Mouse (Mus musculus) myocyte (in vitro differentiated cells): ENCODE data around the gene Mgat3.

Experiments
- CEBPB ChIP-seq: IDR thresholded peaks from 2 replicates; pipeline ENCODE4 v1.6.1; 2011; ENCODE audit warnings: mild to moderate bottlenecking, moderate library complexity; ENCODE audit not compliant: poor library complexity, insufficient read depth, severe bottlenecking
- E2F4 ChIP-seq: IDR thresholded peaks from one replicate; pipeline ENCODE4 v1.6.1; 2011; ENCODE audit warnings: mild to moderate bottlenecking, control low read depth, moderate library complexity; ENCODE audit not compliant: insufficient read depth
- MAX ChIP-seq: IDR thresholded peaks from one replicate; pipeline ENCODE4 v1.6.1; 2011; ENCODE audit warnings: low read depth, mild to moderate bottlenecking, control low read depth
- MYOD1 ChIP-seq, 3 experiments: IDR thresholded peaks; one replicate each; pipeline ENCODE4 v1.6.1; 2011; ENCODE audit warnings: control low read depth in 2 of 3, low read depth in 2 of 3, mild to moderate bottlenecking in 2 of 3, moderate library complexity in 1 of 3; ENCODE audit not compliant: insufficient read length in 2 of 3, control insufficient read depth in 1 of 3
- MYOG ChIP-seq, 3 experiments: IDR thresholded peaks; one replicate each; pipeline ENCODE4 v1.6.1; 2011; ENCODE audit warnings: control low read depth in 2 of 3, low read depth in 2 of 3, mild to moderate bottlenecking in 2 of 3; ENCODE audit not compliant: insufficient read length in 2 of 3, control insufficient read depth in 1 of 3, insufficient read depth in 1 of 3
- POLR2A ChIP-seq: IDR thresholded peaks from one replicate; pipeline ENCODE4 v1.6.1; 2011; ENCODE audit warnings: low read depth, mild to moderate bottlenecking, control low read depth, moderate library complexity; ENCODE audit not compliant: insufficient read length
- POLR2AphosphoS2 ChIP-seq: IDR thresholded peaks from one replicate; pipeline ENCODE4 v1.6.1; 2011; ENCODE audit warnings: low read depth, control low read depth; ENCODE audit not compliant: insufficient read length
- REST ChIP-seq: IDR thresholded peaks from one replicate; pipeline ENCODE4 v1.6.1; 2011; ENCODE audit warnings: mild to moderate bottlenecking, control low read depth, moderate library complexity; ENCODE audit not compliant: insufficient read depth, insufficient read length
- SRF ChIP-seq: IDR thresholded peaks from one replicate; pipeline ENCODE4 v1.6.1; 2011; ENCODE audit warnings: low read depth; ENCODE audit not compliant: control insufficient read depth, insufficient read length
- TCF12 ChIP-seq: IDR thresholded peaks from one replicate; pipeline ENCODE4 v1.6.1; 2011; ENCODE audit warnings: mild to moderate bottlenecking, control low read depth; ENCODE audit not compliant: poor library complexity, insufficient read depth, severe bottlenecking
- TCF3 ChIP-seq: IDR thresholded peaks from one replicate; pipeline ENCODE4 v1.6.1; 2011; ENCODE audit warnings: low read depth, control low read depth; ENCODE audit not compliant: insufficient read length
- USF1 ChIP-seq: IDR thresholded peaks from one replicate; pipeline ENCODE4 v1.6.1; 2011; ENCODE audit warnings: low read depth, mild to moderate bottlenecking, control low read depth, moderate library complexity

DNA sequence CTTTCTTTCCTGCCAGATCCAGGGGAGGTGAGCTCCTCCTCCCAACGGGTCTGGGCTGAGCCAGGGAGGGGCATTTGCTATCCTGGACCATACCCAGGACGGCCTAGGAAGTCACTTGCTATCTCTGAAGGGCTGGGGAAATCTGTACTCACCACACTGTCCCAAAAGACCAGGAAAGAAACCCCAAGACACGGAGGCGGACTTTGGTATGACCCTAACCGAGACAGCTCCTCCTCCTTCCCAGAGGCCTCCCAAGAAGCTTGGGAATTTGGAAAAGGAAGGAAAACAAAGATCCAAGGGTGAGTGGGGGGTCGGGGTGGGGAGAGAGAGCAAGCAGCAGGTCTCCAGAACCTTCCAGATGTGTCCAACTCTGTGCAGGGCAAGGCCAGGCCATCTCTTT is 1.7 kb upstream of the Mgat3 start:
- TF ChIP-seq REST (no peak), MAX (no peak), TCF3 (no peak), E2F4 (no peak), TCF12 (no peak), POLR2A (no peak), SRF (no peak), POLR2AphosphoS2 (no peak), USF1 (no peak), CEBPB (no peak), MYOG (IDR thresholded peaks at IDR 0.05; ENCODE audit: control insufficient read depth in 1 of 3, insufficient read depth in 1 of 3, insufficient read length in 2 of 3, low read depth in 2 of 3) (no peak), MYOD1 (IDR thresholded peaks at IDR 0.05; ENCODE audit: control insufficient read depth in 1 of 3, insufficient read length in 2 of 3, low read depth in 2 of 3) (no peak)
